Mouse (Mus musculus) bone marrow, adult 2 months (tissue): ENCODE measurements at regions not wholly inside any gene's neighbourhood (a gene's known extent, or its start where the extent isn't known, plus 50 kb on each side); places are given as distances from the start of the nearest gene placed in this dataset.
"Not testable (repeated sequence)": the region's sequence is repeated elsewhere in the genome, so short reads cannot be mapped to it uniquely, and the experiment has no call there.

ENCODE experiments used
- CTCF ChIP-seq: fragments of 200-500 bp; IDR thresholded peaks from 2 replicates; pipeline ENCODE4 v1.5.1; 2011; ENCODE audit warnings: low read length, control low read depth; ENCODE audit not compliant: control insufficient read depth, insufficient read depth
- POLR2A ChIP-seq: fragments of 200-500 bp; IDR thresholded peaks from 2 replicates; pipeline ENCODE4 v1.6.1; 2011; ENCODE audit warnings: low read depth, mild to moderate bottlenecking, control low read depth, low read length, borderline replicate concordance; ENCODE audit not compliant: control insufficient read depth

- not testable (repeated sequence) for TF ChIP-seq CTCF, POLR2A
Measured at GRCm38 (mm10) chr14:53373777-53374468, 878.4 kb upstream of the Olfr1507 start.
